Mouse (Mus musculus): ENCODE data around the gene Slx1b. TPM values are rescaled to one million over a fixed set of nuclear protein-coding genes. Genes with fewer than 3 reads are reported as not detected.
A peak's percentile ranks its signal among the peaks of the same experiment; 100 is the strongest.

Slx1b gene
- polyA plus RNA-seq, 1 experiment from 2014 or later: 10.4 TPM

DNA sequence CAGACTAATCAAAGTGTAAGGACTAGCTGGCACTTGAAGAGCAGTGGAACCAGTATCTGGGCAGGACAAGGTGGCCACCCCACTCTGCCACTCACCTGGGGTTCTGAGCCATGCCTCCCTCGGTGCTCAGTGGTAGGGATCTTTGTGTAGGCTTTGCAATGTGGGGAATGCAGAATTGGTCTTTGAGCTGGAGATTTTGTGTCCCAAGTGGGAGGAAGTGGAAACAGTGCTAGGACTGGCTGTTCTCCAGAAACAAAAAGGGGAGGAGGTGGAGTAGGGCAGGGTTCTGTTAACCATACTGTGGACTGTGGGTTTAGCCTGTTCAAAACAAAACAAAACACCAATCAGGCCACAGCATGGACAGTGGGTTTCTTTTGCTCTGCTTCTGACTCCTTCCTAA, 19.4 kb downstream of the Slx1b start, which contains the start of gene Sult1a1:
Gene Sult1a1 (minus strand): TSS at position 226 of the 400 bp plus-strand sequence.
- peak; percentile 95 for DNase-seq (ENCODE audit: low spot score)
- peaks cover 20% of the 10 kb centered on the region; the same call in 1 of the 2 replicates for H3K4me1 ChIP-seq (ENCODE audit: insufficient read depth, low read depth, low read length)
- H3K4me3 ChIP-seq (ENCODE audit: low read depth, low read length): peak within 1 kb of the TSS; percentile 6; the same call in 1 of the 2 replicates
- H3K9ac ChIP-seq (replicated peaks; ENCODE audit: low read depth): peak within 1 kb of the TSS; percentile 5; the same call in 1 of the 2 replicates
- WGBS: 13% methylated on average over 1 of the region's 1 CpGs
- peaks cover 6% of the 10 kb centered on the region; the same call in 1 of the 2 replicates for H3K36me3 ChIP-seq (ENCODE audit: insufficient read depth, low read length)
- TF ChIP-seq CTCF (IDR thresholded peaks at IDR 0.05) (peak; percentile 22), EP300 (IDR thresholded peaks at IDR 0.05) (peak; percentile 95)
- peak within 1 kb of the TSS; percentile 84 for H3K27ac ChIP-seq (ENCODE audit: low read length)
- ATAC-seq: peak; percentile 93
- peak within 1 kb of the TSS; percentile 36 for H3K4me2 ChIP-seq (replicated peaks; ENCODE audit: low read depth, low read length)
- H3K9me3 ChIP-seq (ENCODE audit: low read length): no peaks in the 10 kb centered on the region
- H3K27me3 ChIP-seq (replicated peaks; ENCODE audit: insufficient read depth, low read length): no peaks in the 10 kb centered on the region

DNA sequence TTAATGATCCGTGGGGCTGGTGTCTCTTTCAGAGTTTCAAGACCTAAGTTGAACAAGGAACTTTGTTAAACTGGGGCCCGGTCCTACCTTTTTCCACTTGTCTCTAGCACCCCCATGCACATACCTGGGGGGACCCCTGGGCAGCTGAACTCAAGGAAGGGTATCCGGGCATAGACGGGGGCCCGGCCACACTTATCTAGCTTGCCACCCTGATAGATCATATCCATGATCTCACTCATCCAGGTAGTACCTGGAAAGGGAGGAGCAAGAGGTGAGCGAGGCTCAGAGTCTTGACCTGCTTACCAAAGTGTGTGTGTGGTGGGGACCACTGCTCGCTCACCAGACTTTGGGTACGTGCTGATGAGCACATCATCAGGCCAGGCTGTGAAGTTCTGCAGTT, 20.5 kb downstream of the Slx1b start:
- Histone ChIP-seq H3K4me2 (replicated peaks; ENCODE audit: low read depth, low read length) (peak overlapping the region; percentile 36), H3K9me3 (ENCODE audit: low read length) (no peaks in the 10 kb centered on the region), H3K4me3 (ENCODE audit: low read depth, low read length) (no peak overlapping the region), H3K9ac (replicated peaks; ENCODE audit: low read depth) (no peak overlapping the region), H3K4me1 (ENCODE audit: insufficient read depth, low read depth, low read length) (peaks cover 20% of the 10 kb centered on the region; the same call in 1 of the 2 replicates), H3K27me3 (replicated peaks; ENCODE audit: insufficient read depth, low read length) (no peaks in the 10 kb centered on the region), H3K36me3 (ENCODE audit: insufficient read depth, low read length) (peaks cover 6% of the 10 kb centered on the region; the same call in 1 of the 2 replicates), H3K27ac (ENCODE audit: low read length) (peak overlapping the region; percentile 84)
- WGBS: 91% methylated on average over 8 of the region's 8 CpGs
- ATAC-seq: no peak
- TF ChIP-seq EP300 (IDR thresholded peaks at IDR 0.05) (no peak), CTCF (IDR thresholded peaks at IDR 0.05) (no peak)
- DNase-seq (ENCODE audit: low spot score): no peak

DNA sequence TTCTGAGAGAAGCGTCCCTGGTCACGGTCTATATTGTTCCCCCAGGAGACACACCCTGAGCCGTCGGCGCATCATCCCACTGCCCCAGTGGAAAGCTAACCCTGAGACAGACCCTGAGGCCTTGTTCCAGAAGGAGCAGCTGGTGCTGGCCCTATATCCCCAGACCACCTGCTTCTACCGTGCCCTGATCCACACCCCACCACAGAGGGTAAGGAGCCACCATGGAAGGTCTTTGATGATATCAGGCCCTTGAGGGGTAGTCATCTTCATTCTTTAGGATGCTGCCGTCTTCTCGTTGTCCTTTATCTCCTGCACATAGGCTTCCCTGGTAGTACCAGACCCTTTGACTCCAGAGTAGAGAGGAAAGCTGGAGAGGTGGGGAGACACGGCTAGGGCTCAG, 23.5 kb downstream of the Slx1b start:
- H3K9ac ChIP-seq (replicated peaks; ENCODE audit: low read depth): no peak overlapping the region
- no peak overlapping the region for H3K4me3 ChIP-seq (ENCODE audit: low read depth, low read length)
- ATAC-seq: no peak
- H3K27me3 ChIP-seq (replicated peaks; ENCODE audit: insufficient read depth, low read length): no peaks in the 10 kb centered on the region
- peaks cover 20% of the 10 kb centered on the region; the same call in 1 of the 2 replicates for H3K4me1 ChIP-seq (ENCODE audit: insufficient read depth, low read depth, low read length)
- peaks cover 6% of the 10 kb centered on the region; the same call in 1 of the 2 replicates for H3K36me3 ChIP-seq (ENCODE audit: insufficient read depth, low read length)
- no peak for DNase-seq (ENCODE audit: low spot score)
- 95% methylated on average over 9 of the region's 9 CpGs for WGBS
- H3K9me3 ChIP-seq (ENCODE audit: low read length): no peaks in the 10 kb centered on the region
- no peak overlapping the region for H3K4me2 ChIP-seq (replicated peaks; ENCODE audit: low read depth, low read length)
- H3K27ac ChIP-seq (ENCODE audit: low read length): no peak overlapping the region
- TF ChIP-seq EP300 (IDR thresholded peaks at IDR 0.05) (no peak), CTCF (IDR thresholded peaks at IDR 0.05) (no peak)

DNA sequence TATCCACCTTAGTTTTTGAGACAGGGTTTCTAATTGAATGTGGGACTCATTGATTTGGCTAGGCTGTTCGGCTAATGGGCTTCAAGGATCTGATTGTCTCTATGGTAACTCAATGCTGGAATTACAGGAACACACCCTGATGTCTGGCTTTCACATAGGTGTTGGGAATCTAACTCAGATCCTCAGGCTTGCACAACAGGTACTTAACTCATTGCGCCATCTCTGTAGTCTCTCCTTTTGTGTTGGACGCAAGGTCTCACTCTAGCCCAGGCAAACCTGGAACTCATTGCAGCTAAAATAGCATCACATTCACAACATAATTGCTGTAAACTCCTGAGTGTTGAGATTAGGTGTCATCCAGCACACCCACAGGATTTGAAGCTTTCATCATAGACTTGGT, 25.4 kb downstream of the Slx1b start:
- Histone ChIP-seq H3K27ac (ENCODE audit: low read length) (peak overlapping the region; percentile 26; the same call in 1 of the 2 replicates), H3K27me3 (replicated peaks; ENCODE audit: insufficient read depth, low read length) (no peaks in the 10 kb centered on the region), H3K9ac (replicated peaks; ENCODE audit: low read depth) (no peak overlapping the region), H3K36me3 (ENCODE audit: insufficient read depth, low read length) (peaks cover 6% of the 10 kb centered on the region; the same call in 1 of the 2 replicates), H3K9me3 (ENCODE audit: low read length) (no peaks in the 10 kb centered on the region), H3K4me3 (ENCODE audit: low read depth, low read length) (no peak overlapping the region), H3K4me2 (replicated peaks; ENCODE audit: low read depth, low read length) (no peak overlapping the region), H3K4me1 (ENCODE audit: insufficient read depth, low read depth, low read length) (peaks cover 4% of the 10 kb centered on the region; the same call in 1 of the 2 replicates)
- 81% methylated on average over 3 of the region's 3 CpGs for WGBS
- TF ChIP-seq EP300 (IDR thresholded peaks at IDR 0.05) (0 out of 2 replicates have a peak, but pooled peaks have one; percentile 21), CTCF (IDR thresholded peaks at IDR 0.05) (no peak)
- DNase-seq (ENCODE audit: low spot score) (peak; percentile 67), ATAC-seq (peak; percentile 51)

DNA sequence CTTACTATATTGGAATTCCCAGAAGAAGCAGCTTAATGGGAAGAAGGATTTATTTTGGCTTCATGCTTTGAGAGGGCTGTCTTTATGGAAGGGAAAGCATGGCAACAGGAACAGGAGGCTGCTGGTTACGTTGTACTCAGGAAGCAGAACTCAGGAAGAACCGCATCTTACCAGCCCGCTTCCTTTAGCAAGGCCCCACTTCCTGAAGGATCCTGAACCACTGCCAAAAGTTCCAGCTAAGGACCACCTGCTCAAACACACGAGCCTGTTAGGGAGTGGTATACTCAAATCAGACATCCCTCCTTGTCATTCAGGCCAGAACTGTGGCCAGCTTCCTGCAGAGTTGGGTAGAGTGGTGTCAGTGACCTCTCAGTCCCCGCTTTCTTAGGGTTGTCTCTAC, 27.1 kb downstream of the Slx1b start:
- DNase-seq (ENCODE audit: low spot score): peak; percentile 57
- peak overlapping the region; percentile 81 for H3K27ac ChIP-seq (ENCODE audit: low read length)
- TF ChIP-seq CTCF (IDR thresholded peaks at IDR 0.05) (no peak), EP300 (IDR thresholded peaks at IDR 0.05) (peak; percentile 71)
- H3K9me3 ChIP-seq (ENCODE audit: low read length): no peaks in the 10 kb centered on the region
- no peak overlapping the region for H3K4me2 ChIP-seq (replicated peaks; ENCODE audit: low read depth, low read length)
- peaks cover 6% of the 10 kb centered on the region; the same call in 1 of the 2 replicates for H3K36me3 ChIP-seq (ENCODE audit: insufficient read depth, low read length)
- no peaks in the 10 kb centered on the region for H3K27me3 ChIP-seq (replicated peaks; ENCODE audit: insufficient read depth, low read length)
- H3K9ac ChIP-seq (replicated peaks; ENCODE audit: low read depth): no peak overlapping the region
- H3K4me3 ChIP-seq (ENCODE audit: low read depth, low read length): no peak overlapping the region
- no peaks in the 10 kb centered on the region; the same call in 1 of the 2 replicates for H3K4me1 ChIP-seq (ENCODE audit: insufficient read depth, low read depth, low read length)
- WGBS: 38% methylated on average over 5 of the region's 5 CpGs
- peak; percentile 50 for ATAC-seq

DNA sequence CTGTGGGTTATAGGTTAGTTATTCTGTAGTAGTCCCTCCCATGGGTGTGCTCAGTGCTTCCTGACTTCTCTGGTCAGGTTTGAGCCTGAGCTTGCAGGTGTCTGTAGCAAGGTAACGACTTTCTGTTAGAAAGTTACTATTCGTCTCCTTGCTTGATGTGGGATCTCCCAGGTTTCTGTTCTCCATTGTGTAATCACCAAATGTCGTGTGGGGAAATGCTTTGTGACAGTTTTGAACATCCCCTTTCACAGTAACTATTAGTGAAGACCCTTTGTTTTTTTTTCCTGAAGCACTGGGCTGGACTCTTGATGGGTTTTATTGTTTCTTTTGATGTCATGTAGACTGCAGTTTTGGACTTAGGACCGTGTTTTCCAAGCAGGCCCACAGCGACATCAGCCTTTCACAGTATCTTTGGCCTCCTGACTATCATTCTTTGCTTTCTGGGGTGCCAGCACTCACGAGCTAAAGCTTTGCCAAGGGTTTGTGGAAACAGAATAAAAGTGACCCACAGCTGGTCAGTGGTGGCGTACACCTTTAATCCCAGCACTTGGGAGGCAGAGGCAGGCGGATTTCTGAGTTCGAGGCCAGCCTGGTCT, 28.0 kb downstream of the Slx1b start:
- Histone ChIP-seq H3K27ac (ENCODE audit: low read length) (peak overlapping the region; percentile 81; the same call in 1 of the 2 replicates), H3K27me3 (replicated peaks; ENCODE audit: insufficient read depth, low read length) (no peaks in the 10 kb centered on the region)
- WGBS: 78% methylated on average over 9 of the region's 9 CpGs

More for the DNA sequence above, 28.0 kb downstream of the Slx1b start:
- no peak for DNase-seq (ENCODE audit: low spot score)
- TF ChIP-seq EP300 (IDR thresholded peaks at IDR 0.05) (no peak), CTCF (IDR thresholded peaks at IDR 0.05) (no peak)
- Histone ChIP-seq H3K4me1 (ENCODE audit: insufficient read depth, low read depth, low read length) (peaks cover 5% of the 10 kb centered on the region; the same call in 1 of the 2 replicates), H3K4me3 (ENCODE audit: low read depth, low read length) (no peak overlapping the region), H3K9me3 (ENCODE audit: low read length) (no peaks in the 10 kb centered on the region), H3K9ac (replicated peaks; ENCODE audit: low read depth) (no peak overlapping the region), H3K36me3 (ENCODE audit: insufficient read depth, low read length) (peaks cover 6% of the 10 kb centered on the region; the same call in 1 of the 2 replicates), H3K4me2 (replicated peaks; ENCODE audit: low read depth, low read length) (no peak overlapping the region)
- no peak for ATAC-seq
